Mouse (Mus musculus): ENCODE results near the gene Nos1.

Gene Nos1

GRCm38 (mm10) chr5:117900921-117901705, 120.3 kb downstream of the Nos1 start:
- DNase-seq, result peak; percentile 31 to 51

GRCm38 (mm10) chr5:117903534-117903933, 122.7 kb downstream of the Nos1 start:
- no peak for DNase-seq

GRCm38 (mm10) chr5:117905728-117906127, 124.9 kb downstream of the Nos1 start:
- no peak for DNase-seq

- no peak for DNase-seq
These were observed 128.7 kb downstream of the Nos1 start for GRCm38 (mm10) chr5:117909524-117909923.

- DNase-seq, result no peak
These were observed 135.5 kb downstream of the Nos1 start for GRCm38 (mm10) chr5:117916349-117916748.

- DNase-seq, result no peak
These were observed 136.1 kb downstream of the Nos1 start for GRCm38 (mm10) chr5:117916906-117917305.

- no peak for DNase-seq
These were observed 141.1 kb downstream of the Nos1 start for GRCm38 (mm10) chr5:117921786-117922528.

GRCm38 (mm10) chr5:117923688-117924087, 142.9 kb downstream of the Nos1 start:
- DNase-seq, result no peak

- no peak for DNase-seq
These were observed 147.7 kb downstream of the Nos1 start for GRCm38 (mm10) chr5:117928553-117928952.

- DNase-seq, result no peak
These were observed 151.4 kb downstream of the Nos1 start for GRCm38 (mm10) chr5:117932222-117932621.

- peak; percentile 60 to 84 for DNase-seq
These were observed 152.0 kb downstream of the Nos1 start for GRCm38 (mm10) chr5:117932862-117933261.

GRCm38 (mm10) chr5:117936346-117936745, 155.5 kb downstream of the Nos1 start:
- DNase-seq, result no peak

GRCm38 (mm10) chr5:117937186-117937585, 156.4 kb downstream of the Nos1 start:
- DNase-seq, result no peak

GRCm38 (mm10) chr5:117938182-117938581, 157.3 kb downstream of the Nos1 start:
- DNase-seq, result peak; percentile 39 to 71

- DNase-seq, result no peak
These were observed 158.6 kb downstream of the Nos1 start for GRCm38 (mm10) chr5:117939402-117939801.

- no peak for DNase-seq
These were observed 160.7 kb downstream of the Nos1 start for GRCm38 (mm10) chr5:117941552-117941951.

- DNase-seq, result peak; percentile 19 to 54
These were observed 165.8 kb downstream of the Nos1 start for GRCm38 (mm10) chr5:117946605-117947004.

GRCm38 (mm10) chr5:117949393-117949792, 168.6 kb downstream of the Nos1 start:
- DNase-seq, result no peak

GRCm38 (mm10) chr5:117953893-117954292, 173.1 kb downstream of the Nos1 start:
- DNase-seq, result no peak

GRCm38 (mm10) chr5:117954429-117954828, 173.6 kb downstream of the Nos1 start:
- DNase-seq, result no peak

GRCm38 (mm10) chr5:117955675-117956420, 175.0 kb downstream of the Nos1 start:
- peak in 1 of 2 experiments; percentile 46 for DNase-seq

GRCm38 (mm10) chr5:117964750-117965149, 183.9 kb downstream of the Nos1 start:
- DNase-seq, result peak in 1 of 2 experiments; percentile 52

GRCm38 (mm10) chr5:117966956-117967355, 186.1 kb downstream of the Nos1 start:
- no peak for DNase-seq

All from kidney, adult 8-10 months (tissue).